Mouse (Mus musculus) inflammation-experienced regulatory T-cells (primary cell): ENCODE data around the gene Olfr517. TPM values are rescaled to one million over a fixed set of nuclear protein-coding genes. Genes with fewer than 3 reads are reported as not detected.

Experiments
- polyA plus RNA-seq, 2 experiments: library from polyadenylated mRNA; unstranded; fragments of 100-300 nt; shearing (Covaris generic); gene quantifications; one replicate each; pipeline ENCODE4 v1.2.1; 2017

Olfr517 gene
- not detected for polyA plus RNA-seq

GRCm38 (mm10) chr7:108872279-108872678, at the start of gene Olfr517:
Gene Olfr517 (minus strand): TSS chr7:108872379.

DNA sequence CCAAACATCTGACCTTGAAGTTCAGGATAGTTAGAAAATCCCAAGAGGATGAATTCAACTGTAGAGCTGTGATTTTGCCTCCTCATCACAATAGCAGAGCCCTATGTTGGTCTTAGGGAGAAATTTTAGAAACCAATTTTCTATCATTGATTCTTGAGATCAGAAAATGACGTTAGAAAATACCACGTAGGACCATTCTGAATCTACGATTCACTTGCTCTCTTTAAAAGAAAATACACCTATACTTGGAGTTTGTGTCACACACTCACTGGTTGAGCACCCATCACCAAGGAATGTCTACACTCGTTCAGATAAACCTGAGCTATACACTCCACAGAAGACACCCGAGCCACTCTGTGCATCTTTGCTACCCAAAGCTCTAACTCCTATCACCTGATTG, 22.1 kb upstream of the Olfr517 start, which contains the start of gene Olfr519:
Olfr519 (minus strand) TSS at position 101 of the 400 bp plus-strand sequence.

GRCm38 (mm10) chr7:108884906-108885305, 12.7 kb upstream of the Olfr517 start, which contains the start of gene Olfr518:
Gene Olfr518 (minus strand): TSS chr7:108885006.

DNA sequence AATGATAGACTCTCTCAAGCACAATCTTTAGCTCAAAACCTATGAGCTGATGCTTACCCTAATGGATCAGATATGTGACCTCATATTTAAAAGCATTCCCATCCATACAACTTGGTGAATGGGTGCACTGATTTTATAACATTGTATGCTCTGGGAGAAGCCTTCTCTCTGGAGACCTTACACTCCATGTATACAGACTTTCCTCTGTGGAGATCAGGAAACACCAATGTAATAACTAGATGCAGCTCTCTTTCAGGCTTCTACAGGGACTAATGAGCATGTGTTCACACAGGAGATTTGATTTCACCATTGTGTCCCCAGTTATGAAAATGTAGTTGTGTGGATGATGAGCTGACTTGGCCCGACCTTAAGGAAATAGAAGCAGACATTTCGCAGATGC, 21.8 kb downstream of the Olfr517 start, which contains the start of gene Olfr516:
Olfr516 (minus strand) TSS at position 101 of the 400 bp plus-strand sequence.

DNA sequence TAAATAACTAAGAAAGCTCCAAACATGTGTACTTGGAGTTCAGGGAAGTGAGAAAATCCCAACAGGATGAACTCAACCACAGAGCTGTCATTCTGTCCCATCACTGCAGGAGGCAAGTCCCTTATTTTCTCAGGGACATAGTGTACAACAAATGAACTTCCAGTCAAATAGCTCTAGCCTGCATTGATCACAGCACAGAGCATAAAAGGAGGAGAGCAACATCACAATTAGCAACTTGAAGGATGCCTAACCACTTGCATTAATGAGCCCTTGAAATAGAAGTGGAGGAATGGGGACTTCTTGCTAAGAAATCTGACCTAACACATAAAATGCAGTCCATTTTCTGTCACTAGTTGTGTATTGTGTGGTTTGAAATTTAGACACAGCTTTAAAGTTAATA, 46.3 kb downstream of the Olfr517 start, which contains the start of gene Olfr514:
Olfr514 (minus strand) TSS at position 101 of the 400 bp plus-strand sequence.

Other genes starting within 250 kb of the Olfr517 start
- gene Olfr508, start 242.4 kb downstream of the Olfr517 start, polyA plus RNA-seq, result not detected
- under 1 TPM in 1 of 2 experiments, not detected in 1; 0.09 TPM for gene Olfr509, start 220.5 kb downstream of the Olfr517 start, polyA plus RNA-seq
- not detected for gene Olfr510, start 206.0 kb downstream of the Olfr517 start, polyA plus RNA-seq
- not detected for gene Olfr512, start 159.1 kb downstream of the Olfr517 start, polyA plus RNA-seq
- gene Olfr513, start 121.4 kb downstream of the Olfr517 start, polyA plus RNA-seq, result under 1 TPM in 1 of 2 experiments, not detected in 1; 0.18 TPM
- not detected for gene Olfr514, start 46.4 kb downstream of the Olfr517 start, polyA plus RNA-seq
- not detected for gene Olfr516, start 21.9 kb downstream of the Olfr517 start, polyA plus RNA-seq
- gene Olfr518, start 12.6 kb upstream of the Olfr517 start, polyA plus RNA-seq, result under 1 TPM; 0.24 to 0.43 TPM
- not detected for gene Olfr519, start 22.0 kb upstream of the Olfr517 start, polyA plus RNA-seq
- under 1 TPM in 1 of 2 experiments, not detected in 1; 0.19 TPM for gene Nlrp10, start 57.8 kb upstream of the Olfr517 start, polyA plus RNA-seq
- gene Eif3f, start 62.0 kb upstream of the Olfr517 start, polyA plus RNA-seq, result 100 to 1,000 TPM; 128 to 134 TPM
- gene Tub, start 78.0 kb upstream of the Olfr517 start, polyA plus RNA-seq, result 1 to 10 TPM; 1.3 to 2.2 TPM
- gene Ric3, start 211.0 kb upstream of the Olfr517 start, polyA plus RNA-seq, result 1 to 10 TPM in 1 of 2 experiments, under 1 TPM in 1; 0.89 to 3.2 TPM